Mouse (Mus musculus) brain, embryonic 18.5 days (tissue): ENCODE measurements around the gene Cd151.

Source experiments
- DNase-seq: peaks from one replicate; pipeline ENCODE4 v3.0.0-alpha.2; 2012; ENCODE audit warnings: low read depth, low spot score

Gene Cd151

GRCm38 (mm10) chr7:141493729-141494128 is 26.5 kb downstream of the Cd151 start:
- DNase-seq = no peak

GRCm38 (mm10) chr7:141495379-141495778 is 28.2 kb downstream of the Cd151 start:
- no peak for DNase-seq

- DNase-seq = no peak
Observed at GRCm38 (mm10) chr7:141495940-141496339, 28.7 kb downstream of the Cd151 start.

GRCm38 (mm10) chr7:141497600-141497999 is 30.4 kb downstream of the Cd151 start:
- DNase-seq = no peak

GRCm38 (mm10) chr7:141501820-141502555 is 34.8 kb downstream of the Cd151 start:
- no peak for DNase-seq

GRCm38 (mm10) chr7:141502556-141502905 is 35.3 kb downstream of the Cd151 start:
- no peak for DNase-seq

GRCm38 (mm10) chr7:141506278-141506677 is 39.1 kb downstream of the Cd151 start:
- DNase-seq = no peak

- no peak for DNase-seq
Observed at GRCm38 (mm10) chr7:141508160-141508559, 41.0 kb downstream of the Cd151 start.

- no peak for DNase-seq
Observed at GRCm38 (mm10) chr7:141510196-141510595, 43.0 kb downstream of the Cd151 start.

GRCm38 (mm10) chr7:141510681-141511191 is 43.5 kb downstream of the Cd151 start:
- no peak for DNase-seq

GRCm38 (mm10) chr7:141517638-141518037 is 50.4 kb downstream of the Cd151 start:
- no peak for DNase-seq

- no peak for DNase-seq
Observed at GRCm38 (mm10) chr7:141518296-141518695, 51.1 kb downstream of the Cd151 start.

GRCm38 (mm10) chr7:141518926-141519325 is 51.7 kb downstream of the Cd151 start:
- DNase-seq = no peak

- no peak for DNase-seq
Observed at GRCm38 (mm10) chr7:141519795-141520194, 52.6 kb downstream of the Cd151 start.
